8 mouse cellular contexts compared by ENCODE assay signal in the genomic region with DNA sequence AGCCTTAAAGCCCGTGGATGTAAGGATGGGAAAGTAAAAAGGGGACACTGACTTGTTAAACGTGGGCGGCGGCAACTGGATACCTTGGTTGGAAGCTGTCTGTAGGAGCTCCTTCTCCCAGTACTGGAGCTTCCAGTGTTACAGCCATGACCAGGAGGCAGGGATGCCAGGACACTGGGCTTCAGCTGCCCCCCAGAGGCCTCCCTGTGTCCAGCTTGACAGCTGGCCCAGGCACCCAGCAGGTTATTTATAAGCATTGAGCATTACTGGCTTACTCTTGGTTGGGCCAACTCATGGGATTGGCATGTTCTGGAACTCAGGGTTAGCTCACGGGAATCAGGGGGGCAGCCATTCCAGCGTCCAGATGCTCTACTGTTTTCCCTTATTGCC. TPM values are rescaled to one million over a fixed set of nuclear protein-coding genes. Genes with fewer than 3 reads are reported as not detected.
DNase-seq lines count a peak whose midpoint lies in the region; ATAC-seq and TF ChIP-seq lines count a peak whose summit lies in the region.
"Had no signal": no experiment of that assay in that cellular context is flagged by ENCODE, and none has a peak within 500 bp of the region (broad histone marks: within the 10 kb centered on the region; RNA-seq: fewer than 3 reads in every experiment).

No protein-coding gene starts in this region.

- peaks cover 50% of the 10 kb centered on the region for H3K27me3 ChIP-seq in embryonic facial prominence, embryonic 10.5 days (replicated peaks; ENCODE audit: low read depth, poor library complexity, severe bottlenecking)
- peaks cover 27% of the 10 kb centered on the region for H3K27me3 ChIP-seq in intestine, embryonic 14.5 days (replicated peaks; ENCODE audit: control insufficient read depth, insufficient read depth, low read length)
- peaks cover 3% of the 10 kb centered on the region; the same call in 1 of the 2 replicates for H3K27me3 ChIP-seq in small intestine, adult 2 months (ENCODE audit: control insufficient read depth, insufficient read depth, low read length)

- peaks cover 15% of the 10 kb centered on the region for H3K4me1 ChIP-seq in embryonic facial prominence, embryonic 10.5 days
- H3K4me1 ChIP-seq in intestine, embryonic 14.5 days (replicated peaks; ENCODE audit: control insufficient read depth, insufficient read depth, low read length): peaks cover 5% of the 10 kb centered on the region; the same call in 1 of the 2 replicates
- H3K4me1 ChIP-seq in small intestine, adult 2 months (ENCODE audit: control insufficient read depth, insufficient read depth, insufficient read length, low read length): peaks cover 3% of the 10 kb centered on the region

- no peak for ATAC-seq in intestine, embryonic 14.5 days (replicated peaks; ENCODE audit: low FRiP score, low TSS enrichment, low read depth)

- DNase-seq in embryonic facial prominence, embryonic 10.5 days (ENCODE audit: low spot score): no peak
- peak; percentile 47 for DNase-seq in gastrocnemius, postnatal 10 days
- no peak for DNase-seq in intestine, embryonic 14.5 days (ENCODE audit: low spot score)
- peak; percentile 62 to 70 for DNase-seq in lung, adult 18-20 months
- no peak for DNase-seq in frontal cortex, postnatal 14 days (ENCODE audit: low spot score in 2 of 2)
- DNase-seq in natural killer cell, adult 2 months (ENCODE audit: low spot score in 2 of 2): no peak

- H3K9ac ChIP-seq in intestine, embryonic 14.5 days (ENCODE audit: low read length): no peak overlapping the region; the same call in 1 of the 2 replicates

- H3K4me3 ChIP-seq in embryonic facial prominence, embryonic 10.5 days: peak overlapping the region; percentile 62
- peak overlapping the region; percentile 38 for H3K4me3 ChIP-seq in intestine, embryonic 14.5 days (ENCODE audit: low read depth, low read length)
- peak overlapping the region; percentile 54; the same call in 1 of the 2 replicates for H3K4me3 ChIP-seq in small intestine, adult 2 months (ENCODE audit: low read depth, low read length)

- no peaks in the 10 kb centered on the region for H3K9me3 ChIP-seq in embryonic facial prominence, embryonic 10.5 days
- H3K9me3 ChIP-seq in intestine, embryonic 14.5 days (ENCODE audit: control insufficient read depth, low read length): no peaks in the 10 kb centered on the region

- no peaks in the 10 kb centered on the region for H3K36me3 ChIP-seq in embryonic facial prominence, embryonic 10.5 days (replicated peaks)
- no peaks in the 10 kb centered on the region for H3K36me3 ChIP-seq in intestine, embryonic 14.5 days (ENCODE audit: control insufficient read depth, insufficient read depth, low read length)
- H3K36me3 ChIP-seq in small intestine, adult 2 months (ENCODE audit: control insufficient read depth, insufficient read depth, low read length): no peaks in the 10 kb centered on the region

- WGBS in embryonic facial prominence, embryonic 10.5 days: 31% methylated on average over 6 of the region's 6 CpGs
- WGBS in intestine, embryonic 14.5 days: 28% methylated on average over 6 of the region's 6 CpGs
- 38% methylated on average over 6 of the region's 6 CpGs for WGBS in small intestine, adult 2 months

- TF ChIP-seq CTCF in small intestine, adult 2 months (IDR thresholded peaks at IDR 0.05; ENCODE audit: extremely low read depth, insufficient read length, insufficient replicate concordance, low read depth, low read length): no peak

- H3K4me2 ChIP-seq in intestine, embryonic 14.5 days (ENCODE audit: low read length): peak overlapping the region; percentile 83

- no peak for TF ChIP-seq POLR2A in small intestine, adult 2 months (IDR thresholded peaks at IDR 0.05; ENCODE audit: low read depth, low read length)

- H3K27ac ChIP-seq in embryonic facial prominence, embryonic 10.5 days (replicated peaks): no peak overlapping the region
- no peak overlapping the region for H3K27ac ChIP-seq in intestine, embryonic 14.5 days (ENCODE audit: low read depth)
- no peak overlapping the region for H3K27ac ChIP-seq in small intestine, adult 2 months (ENCODE audit: insufficient read depth, low read depth, low read length)

RNA-seq across cellular contexts. Expression of a gene that starts 0.6 kb away (rescaled TPM):
- 0.10 and 0.18 TPM in 2 replicates for polyA plus RNA-seq in embryonic facial prominence, embryonic 10.5 days (2016; fragmentation: Nextera tagmentation; extraction: Ambion mirVana)
- 1 to 10 TPM; 6.0 to 7.2 TPM for total RNA-seq in gastrocnemius, postnatal 10 days (2021)
- polyA plus RNA-seq in intestine, embryonic 14.5 days (2014; fragmentation: Nextera tagmentation; extraction: Ambion mirVana): 0.07 TPM in 1 of 2 replicates, not detected in the other
- 0.15 and 0.17 TPM in 2 replicates for polyA plus RNA-seq in small intestine, adult 2 months (2012; rRNA removed)
- total RNA-seq: common myeloid progenitor, adult 5-6 weeks had no signal

RNA-seq across cellular contexts. Expression of a gene that starts 16.0 kb away (rescaled TPM):
- 122 and 123 TPM in 2 replicates for polyA plus RNA-seq in embryonic facial prominence, embryonic 10.5 days (2016; fragmentation: Nextera tagmentation; extraction: Ambion mirVana)
- 10 to 100 TPM; 70.7 to 81.6 TPM for total RNA-seq in gastrocnemius, postnatal 10 days (2021)
- 123 and 130 TPM in 2 replicates for polyA plus RNA-seq in intestine, embryonic 14.5 days (2014; fragmentation: Nextera tagmentation; extraction: Ambion mirVana)
- 38.7 and 43.0 TPM in 2 replicates for polyA plus RNA-seq in small intestine, adult 2 months (2012; rRNA removed)

RNA-seq across cellular contexts. Expression of a gene that starts 16.1 kb away (rescaled TPM):
- 189 and 206 TPM in 2 replicates for polyA plus RNA-seq in embryonic facial prominence, embryonic 10.5 days (2016; fragmentation: Nextera tagmentation; extraction: Ambion mirVana)
- 10 to 100 TPM; 30.2 to 32.3 TPM for total RNA-seq in gastrocnemius, postnatal 10 days (2021)
- polyA plus RNA-seq in intestine, embryonic 14.5 days (2014; fragmentation: Nextera tagmentation; extraction: Ambion mirVana): 233 and 258 TPM in 2 replicates
- 75.1 and 181 TPM in 2 replicates for polyA plus RNA-seq in small intestine, adult 2 months (2012; rRNA removed)

RNA-seq across cellular contexts. Expression of a gene that starts 22.7 kb away (rescaled TPM):
- polyA plus RNA-seq in embryonic facial prominence, embryonic 10.5 days (2016; fragmentation: Nextera tagmentation; extraction: Ambion mirVana): 25.0 and 26.3 TPM in 2 replicates
- 1 to 10 TPM; 1.7 to 2.0 TPM for total RNA-seq in gastrocnemius, postnatal 10 days (2021)
- polyA plus RNA-seq in intestine, embryonic 14.5 days (2014; fragmentation: Nextera tagmentation; extraction: Ambion mirVana): 16.0 and 16.3 TPM in 2 replicates
- 0.84 and 2.5 TPM in 2 replicates for polyA plus RNA-seq in small intestine, adult 2 months (2012; rRNA removed)

RNA-seq across cellular contexts. Expression of a gene that starts 38.0 kb away (rescaled TPM):
- polyA plus RNA-seq in embryonic facial prominence, embryonic 10.5 days (2016; fragmentation: Nextera tagmentation; extraction: Ambion mirVana): 17.4 and 18.4 TPM in 2 replicates
- total RNA-seq in gastrocnemius, postnatal 10 days (2021): 10 to 100 TPM in 1 of 2 experiments, 1 to 10 TPM in 1; 9.4 to 12.1 TPM
- 15.6 and 17.0 TPM in 2 replicates for polyA plus RNA-seq in intestine, embryonic 14.5 days (2014; fragmentation: Nextera tagmentation; extraction: Ambion mirVana)
- polyA plus RNA-seq in small intestine, adult 2 months (2012; rRNA removed): 7.1 and 16.4 TPM in 2 replicates

Comparison
In these comparisons a context has a peak if more than half of its experiments do, and no peak if none do; other contexts are left out.
1. DNase-seq: peak in gastrocnemius, postnatal 10 days (single experiment) and lung, adult 18-20 months (2 of 2); none in embryonic facial prominence, embryonic 10.5 days (single experiment), intestine, embryonic 14.5 days (single experiment), frontal cortex, postnatal 14 days (0 of 2) and natural killer cell, adult 2 months (0 of 2).
2. Peak in every context shown above with its lines, with median percentiles within 50 percentile points of each other: H3K4me3 ChIP-seq.